Mouse (Mus musculus) stomach, postnatal 0 days (tissue): ENCODE data around the gene Pitpna.

ENCODE experiments used
- CTCF ChIP-seq: IDR thresholded peaks from 2 replicates; pipeline ENCODE4 v1.5.1; 2016; ENCODE audit warnings: antibody characterized with exemption, low read depth, mild to moderate bottlenecking, moderate library complexity
- EP300 ChIP-seq: optimal IDR thresholded peaks from 2 replicates; pipeline ENCODE3; 2016; ENCODE audit warnings: antibody characterized with exemption

- TF ChIP-seq CTCF (no peak), EP300 (no peak)
These were observed 55.4 kb downstream of the Pitpna start for GRCm38 (mm10) chr11:75643323-75643722.
